Mouse (Mus musculus) forebrain, embryonic 13.5 days (tissue): ENCODE data around the gene Stt3b. TPM values are rescaled to one million over a fixed set of nuclear protein-coding genes. Genes with fewer than 3 reads are reported as not detected.

ENCODE experiments used
- ATAC-seq: fragments of 200-750 bp; cut with Nextera tagmentation; 2 replicates; pipeline ENCODE4 v1.8.0; 2017
- H3K27ac ChIP-seq: fragments of 300-500 bp; sonication (generic); 2 replicates; pipeline ENCODE4 v1.5.1; 2015; ENCODE audit warnings: inconsistent platforms, mild to moderate bottlenecking, moderate library complexity
- H3K27me3 ChIP-seq: fragments of 300-500 bp; sonication (generic); 2 replicates; pipeline ENCODE4 v1.6.1; 2015; ENCODE audit warnings: mild to moderate bottlenecking, inconsistent platforms
- H3K36me3 ChIP-seq: fragments of 300-500 bp; sonication (generic); 2 replicates; pipeline ENCODE4 v1.6.1; 2015; ENCODE audit warnings: mild to moderate bottlenecking, inconsistent platforms; ENCODE audit not compliant: poor library complexity, severe bottlenecking
- H3K4me1 ChIP-seq: fragments of 300-500 bp; sonication (generic); 2 replicates; pipeline ENCODE4 v1.6.1; 2015; ENCODE audit warnings: inconsistent platforms
- H3K4me2 ChIP-seq: fragments of 300-500 bp; sonication (generic); 2 replicates; pipeline ENCODE4 v1.6.1; 2015; ENCODE audit warnings: inconsistent platforms, mild to moderate bottlenecking, moderate library complexity
- H3K4me3 ChIP-seq: fragments of 300-500 bp; sonication (generic); 2 replicates; pipeline ENCODE4 v1.5.1; 2015; ENCODE audit warnings: mild to moderate bottlenecking, inconsistent platforms
- H3K9ac ChIP-seq: fragments of 300-500 bp; sonication (generic); 2 replicates; pipeline ENCODE4 v1.6.1; 2015; ENCODE audit warnings: mild to moderate bottlenecking, inconsistent platforms
- H3K9me3 ChIP-seq: fragments of 300-500 bp; sonication (generic); replicated peaks from 2 replicates; pipeline ENCODE4 v1.6.1; 2016; ENCODE audit warnings: inconsistent platforms
- WGBS: fragments of 180-500 bp; shearing (Covaris S2); methylation state at CpG from one replicate; pipeline ENCODE4 v1.1.7; 2015; 5-methylcytosine and 5-hydroxymethylcytosine counted together
- polyA plus RNA-seq: library from polyadenylated mRNA; unstranded; fragments of >200 nt; fragmentation: Nextera tagmentation; extraction: Ambion mirVana; gene quantifications from 2 replicates; pipeline ENCODE4 v1.2.1, GENCODE M21; 2015

The Stt3b gene
- polyA plus RNA-seq, 1 experiment from 2014 or later = 63.3 TPM

- 83% methylated on average over 5 of the region's 5 CpGs for WGBS
- Histone ChIP-seq H3K9ac (no peak overlapping the region), H3K4me3 (no peak overlapping the region), H3K9me3 (peaks cover 8% of the 10 kb centered on the region; the same call in 1 of the 2 replicates), H3K36me3 (no peaks in the 10 kb centered on the region), H3K4me2 (no peak overlapping the region), H3K27me3 (no peaks in the 10 kb centered on the region), H3K4me1 (peaks cover 4% of the 10 kb centered on the region), H3K27ac (no peak overlapping the region)
- no peak for ATAC-seq
These were observed 3.6 kb upstream of the Stt3b start for GRCm38 (mm10) chr9:115313830-115314229.

GRCm38 (mm10) chr9:115311223-115311520, 951 bp upstream of the Stt3b start:
- 9% methylated on average over 5 of the region's 5 CpGs for WGBS
- H3K4me1 ChIP-seq = peaks cover 23% of the 10 kb centered on the region
- no peaks in the 10 kb centered on the region for H3K36me3 ChIP-seq
- no peaks in the 10 kb centered on the region for H3K27me3 ChIP-seq
- peak overlapping the region; percentile 89 for H3K4me3 ChIP-seq
- no peak for ATAC-seq
- peak overlapping the region; percentile 75 for H3K9ac ChIP-seq
- peak overlapping the region; percentile 96 for H3K27ac ChIP-seq
- peak overlapping the region; percentile 64 for H3K4me2 ChIP-seq
- no peaks in the 10 kb centered on the region for H3K9me3 ChIP-seq

GRCm38 (mm10) chr9:115309977-115310345, 260 bp downstream of the Stt3b start:
- Histone ChIP-seq H3K9me3 (no peaks in the 10 kb centered on the region), H3K4me2 (peak overlapping the region; percentile 70), H3K4me1 (peaks cover 29% of the 10 kb centered on the region), H3K27me3 (no peaks in the 10 kb centered on the region), H3K9ac (peak overlapping the region; percentile 97), H3K4me3 (peak overlapping the region; percentile 89), H3K27ac (peak overlapping the region; percentile 96), H3K36me3 (no peaks in the 10 kb centered on the region)
- WGBS = 0% methylated on average over 4 of the region's 42 CpGs
- no peak; the same call in 1 of the 2 replicates for ATAC-seq

GRCm38 (mm10) chr9:115309381-115309971, 745 bp downstream of the Stt3b start:
- under 1% methylated on average over 51 of the region's 65 CpGs for WGBS

GRCm38 (mm10) chr9:115308941-115309380, 1.3 kb downstream of the Stt3b start:
- Histone ChIP-seq H3K4me3 (peak overlapping the region; percentile 89), H3K4me1 (peaks cover 34% of the 10 kb centered on the region), H3K27ac (peak overlapping the region; percentile 96), H3K4me2 (peak overlapping the region; percentile 70), H3K9ac (peak overlapping the region; percentile 97), H3K9me3 (no peaks in the 10 kb centered on the region), H3K27me3 (no peaks in the 10 kb centered on the region), H3K36me3 (no peaks in the 10 kb centered on the region)
- WGBS = 0% methylated on average over 18 of the region's 18 CpGs
- ATAC-seq = no peak

More at GRCm38 (mm10) chr9:115309381-115309971, 745 bp downstream of the Stt3b start:
- Histone ChIP-seq H3K4me3 (peak overlapping the region; percentile 89), H3K9me3 (no peaks in the 10 kb centered on the region), H3K36me3 (no peaks in the 10 kb centered on the region), H3K27me3 (no peaks in the 10 kb centered on the region), H3K4me2 (peak overlapping the region; percentile 70), H3K9ac (peak overlapping the region; percentile 97), H3K4me1 (peaks cover 33% of the 10 kb centered on the region), H3K27ac (peak overlapping the region; percentile 96)
- peak; percentile 11 for ATAC-seq

- Histone ChIP-seq H3K4me3 (peak overlapping the region; percentile 89), H3K9me3 (no peaks in the 10 kb centered on the region), H3K27me3 (no peaks in the 10 kb centered on the region), H3K27ac (no peak overlapping the region), H3K36me3 (no peaks in the 10 kb centered on the region), H3K4me1 (peaks cover 39% of the 10 kb centered on the region), H3K9ac (peak overlapping the region; percentile 97), H3K4me2 (peak overlapping the region; percentile 70)
- ATAC-seq = no peak
- WGBS = 7% methylated on average over 4 of the region's 4 CpGs
These were observed 1.8 kb downstream of the Stt3b start for GRCm38 (mm10) chr9:115308401-115308800.

- ATAC-seq = no peak
- H3K4me1 ChIP-seq = peaks cover 55% of the 10 kb centered on the region
- 0 out of 2 replicates have a peak overlapping the region, but pooled peaks have one; percentile 1 for H3K9ac ChIP-seq
These were observed 4.0 kb downstream of the Stt3b start for GRCm38 (mm10) chr9:115306202-115306601.

GRCm38 (mm10) chr9:115304149-115304548, 6.1 kb downstream of the Stt3b start:
- Histone ChIP-seq H3K9ac (no peak overlapping the region), H3K4me1 (peaks cover 62% of the 10 kb centered on the region), H3K27ac (no peak overlapping the region), H3K36me3 (peaks cover 4% of the 10 kb centered on the region; the same call in 1 of the 2 replicates), H3K4me2 (no peak overlapping the region), H3K9me3 (no peaks in the 10 kb centered on the region), H3K4me3 (no peak overlapping the region), H3K27me3 (no peaks in the 10 kb centered on the region)
- 51% methylated on average over 4 of the region's 4 CpGs for WGBS
- ATAC-seq = no peak

More at GRCm38 (mm10) chr9:115306202-115306601, 4.0 kb downstream of the Stt3b start:
- H3K4me3 ChIP-seq = peak overlapping the region; percentile 89
- peak overlapping the region; percentile 70 for H3K4me2 ChIP-seq
- no peak overlapping the region for H3K27ac ChIP-seq
- H3K36me3 ChIP-seq = peaks cover 4% of the 10 kb centered on the region; the same call in 1 of the 2 replicates
- H3K9me3 ChIP-seq = no peaks in the 10 kb centered on the region
- WGBS = 28% methylated on average over 6 of the region's 6 CpGs
- H3K27me3 ChIP-seq = no peaks in the 10 kb centered on the region

- Histone ChIP-seq H3K4me2 (no peak overlapping the region), H3K4me3 (no peak overlapping the region), H3K4me1 (peaks cover 46% of the 10 kb centered on the region), H3K9me3 (no peaks in the 10 kb centered on the region), H3K27me3 (no peaks in the 10 kb centered on the region), H3K9ac (no peak overlapping the region), H3K36me3 (peaks cover 4% of the 10 kb centered on the region; the same call in 1 of the 2 replicates), H3K27ac (no peak overlapping the region)
- ATAC-seq = peak; percentile 27; the same call in 1 of the 2 replicates
- 89% methylated on average over 7 of the region's 7 CpGs for WGBS
These were observed 8.6 kb downstream of the Stt3b start for GRCm38 (mm10) chr9:115301593-115301992.

- peaks cover 4% of the 10 kb centered on the region; the same call in 1 of the 2 replicates for H3K36me3 ChIP-seq
- no peak overlapping the region for H3K27ac ChIP-seq
- H3K4me3 ChIP-seq = no peak overlapping the region
- H3K27me3 ChIP-seq = no peaks in the 10 kb centered on the region
- no peak overlapping the region for H3K4me2 ChIP-seq
- H3K9me3 ChIP-seq = no peaks in the 10 kb centered on the region
- 98% methylated on average over 6 of the region's 6 CpGs for WGBS
- H3K9ac ChIP-seq = no peak overlapping the region; the same call in 1 of the 2 replicates
- ATAC-seq = 0 out of 2 replicates have a peak, but pooled peaks have one; percentile 3
- H3K4me1 ChIP-seq = peaks cover 41% of the 10 kb centered on the region
These were observed 9.1 kb downstream of the Stt3b start for GRCm38 (mm10) chr9:115301002-115301579.

GRCm38 (mm10) chr9:115296738-115297137, 13.5 kb downstream of the Stt3b start:
- WGBS = 91% methylated on average over 7 of the region's 7 CpGs
- Histone ChIP-seq H3K36me3 (peaks cover 4% of the 10 kb centered on the region; the same call in 1 of the 2 replicates), H3K4me3 (no peak overlapping the region), H3K9me3 (no peaks in the 10 kb centered on the region), H3K4me1 (peaks cover 27% of the 10 kb centered on the region), H3K4me2 (no peak overlapping the region), H3K27ac (no peak overlapping the region), H3K9ac (no peak overlapping the region), H3K27me3 (no peaks in the 10 kb centered on the region)
- no peak for ATAC-seq

GRCm38 (mm10) chr9:115293920-115294594, 16.2 kb downstream of the Stt3b start:
- Histone ChIP-seq H3K9me3 (no peaks in the 10 kb centered on the region), H3K27me3 (no peaks in the 10 kb centered on the region), H3K9ac (no peak overlapping the region), H3K36me3 (no peaks in the 10 kb centered on the region), H3K4me1 (peaks cover 15% of the 10 kb centered on the region), H3K4me2 (no peak overlapping the region), H3K27ac (peak overlapping the region; percentile 42; the same call in 1 of the 2 replicates), H3K4me3 (no peak overlapping the region)
- ATAC-seq = no peak
- 91% methylated on average over 10 of the region's 10 CpGs for WGBS
